In genomic region chr5:35104183-35104959, GRCm38 (mm10) we compare ENCODE assay signal across 9 mouse cellular contexts. TPM values are rescaled to one million over a fixed set of nuclear protein-coding genes. Genes with fewer than 3 reads are reported as not detected.
DNase-seq lines count a peak whose midpoint lies in the region; ATAC-seq and TF ChIP-seq lines count a peak whose summit lies in the region.
"Had no signal": no experiment of that assay in that cellular context is flagged by ENCODE, and none has a peak within 500 bp of the region (broad histone marks: within the 10 kb centered on the region; RNA-seq: fewer than 3 reads in every experiment).

No protein-coding gene starts in this region.

- H3K4me1 ChIP-seq in ES-Bruce4 (ENCODE audit: control insufficient read depth, insufficient read depth, low read length), result peaks cover 5% of the 10 kb centered on the region
- H3K4me1 ChIP-seq in hindbrain, postnatal 0 days (ENCODE audit: insufficient read depth, low read length), result peaks cover 19% of the 10 kb centered on the region
- peaks cover 19 to 21% of the 10 kb centered on the region in 2 experiments for H3K4me1 ChIP-seq in liver, embryonic 14.5 days (replicated peaks; ENCODE audit: control insufficient read depth in 2 of 2, insufficient read depth in 2 of 2, low read length in 1 of 2)

- H3K9ac ChIP-seq in ES-Bruce4 (ENCODE audit: low read depth, poor library complexity, severe bottlenecking), result 0 out of 2 replicates have a peak overlapping the region, but pooled peaks have one; percentile 0
- peak overlapping the region; percentile 83 for H3K9ac ChIP-seq in hindbrain, postnatal 0 days (replicated peaks; ENCODE audit: low read length)
- H3K9ac ChIP-seq in liver, embryonic 14.5 days (replicated peaks), result peak overlapping the region; percentile 87

- intact Hi-C loops in left cerebral cortex, postnatal 36 days (cut with DNase I), result no loop called here

- peaks cover 15% of the 10 kb centered on the region; the same call in 1 of the 2 replicates for H3K36me3 ChIP-seq in ES-Bruce4 (ENCODE audit: control insufficient read depth, insufficient read depth, low read length, poor library complexity, severe bottlenecking)
- H3K36me3 ChIP-seq in hindbrain, postnatal 0 days (ENCODE audit: insufficient read depth, low read length), result peaks cover 28% of the 10 kb centered on the region
- peaks cover 23% of the 10 kb centered on the region for H3K36me3 ChIP-seq in liver, embryonic 14.5 days (replicated peaks; ENCODE audit: control insufficient read depth, insufficient read depth, low read depth)

- H3K4me3 ChIP-seq in ES-Bruce4 (ENCODE audit: low read depth, low read length), result peak overlapping the region; percentile 45
- H3K4me3 ChIP-seq in hindbrain, postnatal 0 days (ENCODE audit: low read length), result peak overlapping the region; percentile 74
- H3K4me3 ChIP-seq in liver, embryonic 14.5 days (ENCODE audit: insufficient read depth in 1 of 2, low read depth in 2 of 2, low read length in 2 of 2), result peak overlapping the region; percentile 74 to 96

- 0 out of 2 replicates have a peak, but pooled peaks have one; percentile 37 for TF ChIP-seq EP300 in ES-Bruce4 (IDR thresholded peaks at IDR 0.05; ENCODE audit: insufficient read depth, low read depth, low read length)
- no peak for TF ChIP-seq EP300 in liver, embryonic 14.5 days (IDR thresholded peaks at IDR 0.05; ENCODE audit: low read depth)

- H3K27me3 ChIP-seq in ES-Bruce4 (ENCODE audit: control insufficient read depth, insufficient read depth, low read length, poor library complexity, severe bottlenecking), result no peaks in the 10 kb centered on the region
- H3K27me3 ChIP-seq in hindbrain, postnatal 0 days (ENCODE audit: insufficient read depth, low read length), result no peaks in the 10 kb centered on the region
- no peaks in the 10 kb centered on the region for H3K27me3 ChIP-seq in liver, embryonic 14.5 days (ENCODE audit: control insufficient read depth, insufficient read depth, low read length)

- DNase-seq in ZHBTc4 (ENCODE audit: low read depth, low spot score), result peak; percentile 95
- DNase-seq in hindbrain, postnatal 0 days (ENCODE audit: low spot score), result no peak
- no peak for DNase-seq in liver, embryonic 14.5 days (ENCODE audit: low read depth in 3 of 3, low spot score in 3 of 3)
- no peak for DNase-seq in left cerebral cortex, postnatal 36 days (ENCODE audit: low spot score in 2 of 2)
- no peak for DNase-seq in frontal cortex, postnatal 14 days (ENCODE audit: low spot score in 2 of 2)
- no peak for DNase-seq in thymus, adult 18-20 months
- DNase-seq: cerebellum, adult 11 months had no signal

- WGBS in hindbrain, postnatal 0 days, result 64% methylated on average over 8 of the region's 8 CpGs
- 71% methylated on average over 8 of the region's 8 CpGs for WGBS in liver, embryonic 14.5 days (ENCODE audit: insufficient replicate concordance)

- no peak for ATAC-seq in hindbrain, postnatal 0 days
- no peak for ATAC-seq in liver, embryonic 14.5 days (ENCODE audit: insufficient read depth)
- ATAC-seq in CD4-positive, CD25-positive, alpha-beta regulatory T cell, adult 4 months, result no peak

- no peaks in the 10 kb centered on the region for H3K9me3 ChIP-seq in ES-Bruce4 (replicated peaks; ENCODE audit: control insufficient read depth, insufficient read depth, low read length, poor library complexity, severe bottlenecking)
- no peaks in the 10 kb centered on the region for H3K9me3 ChIP-seq in hindbrain, postnatal 0 days (ENCODE audit: low read length)
- H3K9me3 ChIP-seq in liver, embryonic 14.5 days (ENCODE audit: control insufficient read depth, low read length), result no peaks in the 10 kb centered on the region

- peak overlapping the region; percentile 79 for H3K4me2 ChIP-seq in hindbrain, postnatal 0 days (ENCODE audit: low read depth, low read length)
- H3K4me2 ChIP-seq in liver, embryonic 14.5 days (ENCODE audit: low read depth), result peak overlapping the region; percentile 92

- TF ChIP-seq POLR2A in ES-Bruce4 (IDR thresholded peaks at IDR 0.05; ENCODE audit: insufficient read depth, low read length), result no peak

- peak overlapping the region; percentile 78 for H3K27ac ChIP-seq in ES-Bruce4 (ENCODE audit: insufficient read depth, low read length)
- no peak overlapping the region for H3K27ac ChIP-seq in hindbrain, postnatal 0 days
- peak overlapping the region; percentile 22; the same call in 1 of the 2 replicates for H3K27ac ChIP-seq in liver, embryonic 14.5 days

- no peak for TF ChIP-seq CTCF in ES-Bruce4 (IDR thresholded peaks at IDR 0.05; ENCODE audit: low read depth, low read length)
- no peak for TF ChIP-seq CTCF in hindbrain, postnatal 0 days (IDR thresholded peaks at IDR 0.05; ENCODE audit: low read depth)
- no peak for TF ChIP-seq CTCF in liver, embryonic 14.5 days (IDR thresholded peaks at IDR 0.05; ENCODE audit: low read depth)

RNA-seq across cellular contexts. Expression of gene Lrpap1, which starts 1.2 kb away (rescaled TPM):
- polyA plus RNA-seq in ES-Bruce4 (2011; ENCODE audit: insufficient read depth, insufficient read length, low read depth, missing spikeins), result 115 and 127 TPM in 2 replicates
- total RNA-seq in hindbrain, postnatal 0 days (2014; rRNA removed), result 97.2 and 99.5 TPM in 2 replicates
- 200 and 205 TPM in 2 replicates for polyA plus RNA-seq in hindbrain, postnatal 0 days (2015; fragmentation: Nextera tagmentation; extraction: Ambion mirVana)
- polyA plus RNA-seq in liver, embryonic 14.5 days (2012; rRNA removed), result 17.7 and 22.7 TPM in 2 replicates
- 72.6 and 80.2 TPM in 2 replicates for polyA plus RNA-seq in liver, embryonic 14.5 days (2014; fragmentation: Nextera tagmentation; extraction: Ambion mirVana)
- total RNA-seq in left cerebral cortex, postnatal 36 days (2021), result 100 to 1,000 TPM; 139 to 153 TPM
- 100 to 1,000 TPM in 1 of 2 experiments, 10 to 100 TPM in 1; 93.8 to 133 TPM for polyA plus RNA-seq in CD4-positive, CD25-positive, alpha-beta regulatory T cell, adult 4 months (2017; shearing (Covaris generic))

RNA-seq across cellular contexts. Expression of gene Dok7, which starts 47.8 kb away (rescaled TPM):
- polyA plus RNA-seq in ES-Bruce4 (2011; ENCODE audit: insufficient read depth, insufficient read length, low read depth, missing spikeins), result 0.26 TPM in 1 of 2 replicates, not detected in the other
- 24.5 and 26.9 TPM in 2 replicates for total RNA-seq in hindbrain, postnatal 0 days (2014; rRNA removed)
- polyA plus RNA-seq in hindbrain, postnatal 0 days (2015; fragmentation: Nextera tagmentation; extraction: Ambion mirVana), result 10.9 and 11.6 TPM in 2 replicates
- polyA plus RNA-seq in liver, embryonic 14.5 days (2012; rRNA removed), result 0.02 TPM in 2 replicates
- polyA plus RNA-seq in liver, embryonic 14.5 days (2014; fragmentation: Nextera tagmentation; extraction: Ambion mirVana), result 0.04 TPM in 1 of 2 replicates, not detected in the other
- 10 to 100 TPM; 21.7 to 29.2 TPM for total RNA-seq in left cerebral cortex, postnatal 36 days (2021)
- polyA plus RNA-seq in CD4-positive, CD25-positive, alpha-beta regulatory T cell, adult 4 months (2017; shearing (Covaris generic)), result not detected

Comparison
In these comparisons a context has a peak if more than half of its experiments do, and no peak if none do; other contexts are left out.
1. H3K9ac ChIP-seq: peak in every context shown above with its lines; median percentile 87 in liver, embryonic 14.5 days; 83 in hindbrain, postnatal 0 days; 0 in ES-Bruce4.